ENCODE assay signal across 19 mouse cellular contexts in the genomic region with DNA sequence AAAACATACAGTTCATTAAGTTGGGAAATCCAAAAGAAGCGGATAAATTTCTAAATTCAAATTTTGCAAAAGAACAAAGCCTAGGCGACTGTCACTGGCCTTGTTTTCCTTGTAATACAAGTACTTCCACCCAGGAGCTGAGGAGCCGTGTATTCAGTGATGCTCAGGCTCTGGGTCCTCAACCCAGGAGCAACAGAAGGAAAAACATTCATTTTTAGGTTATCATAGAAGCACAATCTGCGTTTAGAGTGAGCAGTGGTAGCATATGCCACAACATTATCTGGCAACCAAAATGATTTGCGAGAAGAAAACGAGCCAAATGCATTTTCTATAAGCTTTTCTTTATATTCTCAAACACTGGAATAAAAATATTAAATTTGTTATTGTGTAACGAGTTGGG.
"Had no signal": no experiment of that assay in that cellular context is flagged by ENCODE, and none has a peak within 500 bp of the region (broad histone marks: within the 10 kb centered on the region; RNA-seq: fewer than 3 reads in every experiment).

No protein-coding gene starts in this region.

- H3K9ac ChIP-seq: limb, embryonic 12.5 days; limb, embryonic 15.5 days; liver, embryonic 14.5 days; liver, postnatal 0 days; lung, embryonic 14.5 days; midbrain, embryonic 12.5 days; midbrain, embryonic 15.5 days; neural tube, embryonic 13.5 days had no signal

- H3K9me3 ChIP-seq: limb, embryonic 12.5 days; limb, embryonic 15.5 days; midbrain, embryonic 12.5 days; midbrain, embryonic 15.5 days; neural tube, embryonic 13.5 days had no signal

- DNase-seq: kidney, adult 2 months; kidney, postnatal 25 days; layer of hippocampus, adult 9-11 months; liver, postnatal 0 days; lung, embryonic 14.5 days; retina, postnatal 1 day; thymus, adult 18-20 months; thymus, postnatal 36 days had no signal

- H3K4me3 ChIP-seq: layer of hippocampus, adult 2 months; limb, embryonic 12.5 days; limb, embryonic 15.5 days; midbrain, embryonic 12.5 days; midbrain, embryonic 15.5 days; neural tube, embryonic 13.5 days had no signal

- H3K4me1 ChIP-seq: limb, embryonic 12.5 days; limb, embryonic 15.5 days; midbrain, embryonic 12.5 days; midbrain, embryonic 15.5 days; neural tube, embryonic 13.5 days had no signal

- H3K4me2 ChIP-seq: limb, embryonic 12.5 days; limb, embryonic 15.5 days; liver, embryonic 11.5 days; lung, embryonic 14.5 days; midbrain, embryonic 12.5 days; midbrain, embryonic 15.5 days; neural tube, embryonic 13.5 days had no signal

- ATAC-seq: liver, postnatal 0 days; lung, postnatal 0 days; midbrain, embryonic 15.5 days had no signal

- H3K27ac ChIP-seq: kidney, postnatal 0 days; layer of hippocampus, adult 2 months; limb, embryonic 12.5 days; limb, embryonic 15.5 days; liver, embryonic 14.5 days; macrophage; midbrain, embryonic 12.5 days; midbrain, embryonic 15.5 days; neural tube, embryonic 13.5 days had no signal

- H3K36me3 ChIP-seq: limb, embryonic 12.5 days; limb, embryonic 15.5 days; midbrain, embryonic 12.5 days; midbrain, embryonic 15.5 days; neural tube, embryonic 13.5 days had no signal

- H3K27me3 ChIP-seq: limb, embryonic 12.5 days; limb, embryonic 15.5 days; midbrain, embryonic 12.5 days; midbrain, embryonic 15.5 days; neural tube, embryonic 13.5 days had no signal
